ENCODE assay signal across 8 mouse cellular contexts in the genomic region with DNA sequence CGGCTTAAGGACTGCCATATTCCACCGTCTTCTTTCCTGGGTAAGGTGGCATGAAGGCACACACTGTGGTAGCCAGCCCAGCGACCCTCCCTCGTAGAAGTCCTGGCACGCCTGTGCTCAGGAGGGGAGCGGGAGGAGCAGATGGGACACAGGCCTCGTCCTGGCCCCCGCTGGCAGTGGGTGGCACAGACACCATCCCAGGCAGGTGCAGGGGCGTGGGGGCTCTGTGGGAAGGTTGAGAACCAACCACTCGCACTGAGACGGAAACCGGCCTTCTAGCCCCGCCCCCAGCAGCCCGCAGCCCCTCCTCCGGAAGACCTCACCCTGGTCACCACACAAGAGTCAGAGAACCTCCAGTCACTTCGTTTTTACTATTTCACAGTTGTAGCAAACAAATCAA. TPM values are rescaled to one million over a fixed set of nuclear protein-coding genes. Genes with fewer than 3 reads are reported as not detected.
A peak's percentile ranks its signal among the peaks of the same experiment; 100 is the strongest.
DNase-seq lines count a peak whose midpoint lies in the region; ATAC-seq and TF ChIP-seq lines count a peak whose summit lies in the region.

No protein-coding gene starts in this region.

- H3K36me3 ChIP-seq in kidney, adult 2 months (ENCODE audit: control insufficient read depth, insufficient read depth, low read length) = peaks cover 7% of the 10 kb centered on the region
- H3K36me3 ChIP-seq in limb, embryonic 15.5 days = peaks cover 42% of the 10 kb centered on the region
- peaks cover 42% of the 10 kb centered on the region for H3K36me3 ChIP-seq in midbrain, embryonic 13.5 days
- peaks cover 19% of the 10 kb centered on the region for H3K36me3 ChIP-seq in stomach, embryonic 16.5 days (ENCODE audit: control insufficient read depth, insufficient read depth, low read length)

- TF ChIP-seq CTCF in kidney, adult 2 months (conservative IDR thresholded peaks at IDR 0.05; ENCODE audit: insufficient read depth, insufficient read length, low read depth, low read length) = no peak

- H3K4me2 ChIP-seq in limb, embryonic 15.5 days = peak overlapping the region; percentile 47
- H3K4me2 ChIP-seq in midbrain, embryonic 13.5 days (replicated peaks) = peak overlapping the region; percentile 56
- H3K4me2 ChIP-seq in stomach, embryonic 16.5 days (ENCODE audit: low read depth, low read length) = peak overlapping the region; percentile 46

- H3K4me1 ChIP-seq in kidney, adult 2 months (ENCODE audit: control insufficient read depth, insufficient read depth, low read length) = 0 out of 2 replicates have a peak, but pooled peaks cover 3% of the 10 kb centered on the region
- peaks cover 27% of the 10 kb centered on the region for H3K4me1 ChIP-seq in limb, embryonic 15.5 days
- peaks cover 16% of the 10 kb centered on the region for H3K4me1 ChIP-seq in midbrain, embryonic 13.5 days (replicated peaks)
- peaks cover 23% of the 10 kb centered on the region for H3K4me1 ChIP-seq in stomach, embryonic 16.5 days (ENCODE audit: control insufficient read depth, insufficient read depth, low read length)

- ATAC-seq in common myeloid progenitor, adult 5-6 weeks (replicated peaks; ENCODE audit: low read depth, poor library complexity, severe bottlenecking) = peak; percentile 45
- ATAC-seq in limb, embryonic 15.5 days (ENCODE audit: insufficient number of reproducible peaks, low FRiP score, low TSS enrichment, low read depth) = no peak
- ATAC-seq in midbrain, embryonic 13.5 days = peak; percentile 64
- ATAC-seq in stomach, embryonic 16.5 days (ENCODE audit: insufficient read depth, low FRiP score) = peak; percentile 53

- H3K9me3 ChIP-seq in limb, embryonic 15.5 days = no peaks in the 10 kb centered on the region
- H3K9me3 ChIP-seq in midbrain, embryonic 13.5 days = no peaks in the 10 kb centered on the region
- H3K9me3 ChIP-seq in stomach, embryonic 16.5 days (replicated peaks; ENCODE audit: control insufficient read depth, low read length) = no peaks in the 10 kb centered on the region

- 23% methylated on average over 16 of the region's 16 CpGs for WGBS in kidney, adult 2 months
- WGBS in limb, embryonic 15.5 days = 8% methylated on average over 16 of the region's 16 CpGs
- 12% methylated on average over 16 of the region's 16 CpGs for WGBS in midbrain, embryonic 13.5 days
- 10% methylated on average over 16 of the region's 16 CpGs for WGBS in stomach, embryonic 16.5 days

- no peak overlapping the region for H3K9ac ChIP-seq in limb, embryonic 15.5 days
- peak overlapping the region; percentile 58 for H3K9ac ChIP-seq in midbrain, embryonic 13.5 days (replicated peaks)
- H3K9ac ChIP-seq in stomach, embryonic 16.5 days (ENCODE audit: low read length) = peak overlapping the region; percentile 69

- intact Hi-C loops in heart, postnatal 10 days (cut with DNase I) = no loop called here

- TF ChIP-seq POLR2A in kidney, adult 2 months (IDR thresholded peaks at IDR 0.05; ENCODE audit: low read depth, low read length) = no peak

- H3K4me3 ChIP-seq in kidney, adult 2 months (ENCODE audit: insufficient read depth, low read depth, low read length) = no peak overlapping the region
- H3K4me3 ChIP-seq in limb, embryonic 15.5 days = peak overlapping the region; percentile 22
- H3K4me3 ChIP-seq in midbrain, embryonic 13.5 days (replicated peaks) = peak overlapping the region; percentile 25
- H3K4me3 ChIP-seq in stomach, embryonic 16.5 days (replicated peaks; ENCODE audit: low read length) = peak overlapping the region; percentile 39

- no peaks in the 10 kb centered on the region for H3K27me3 ChIP-seq in kidney, adult 2 months (replicated peaks; ENCODE audit: control insufficient read depth, insufficient read depth, low read length)
- H3K27me3 ChIP-seq in limb, embryonic 15.5 days = no peaks in the 10 kb centered on the region
- H3K27me3 ChIP-seq in midbrain, embryonic 13.5 days = no peaks in the 10 kb centered on the region
- no peaks in the 10 kb centered on the region for H3K27me3 ChIP-seq in stomach, embryonic 16.5 days (ENCODE audit: control insufficient read depth, insufficient read depth, low read length)

- DNase-seq in kidney, adult 2 months = peak; percentile 45
- no peak for DNase-seq in kidney, adult 9 months
- DNase-seq in heart, postnatal 10 days = peak; percentile 60 to 62
- no peak for DNase-seq in layer of hippocampus, postnatal 14 days (ENCODE audit: low spot score in 2 of 2)

- H3K27ac ChIP-seq in kidney, adult 2 months (ENCODE audit: insufficient read depth, low read depth, low read length) = peak overlapping the region; percentile 16; the same call in 1 of the 2 replicates
- peak overlapping the region; percentile 83 for H3K27ac ChIP-seq in limb, embryonic 15.5 days
- H3K27ac ChIP-seq in midbrain, embryonic 13.5 days = 0 out of 2 replicates have a peak overlapping the region, but pooled peaks have one; percentile 8
- peak overlapping the region; percentile 95 for H3K27ac ChIP-seq in stomach, embryonic 16.5 days (ENCODE audit: low read length)

RNA-seq across cellular contexts. Expression of gene Unc13d, which starts 0.5 kb away (rescaled TPM):
- polyA plus RNA-seq in kidney, adult 2 months (2012; rRNA removed) = 1.1 and 2.4 TPM in 2 replicates
- 29.7 and 29.9 TPM in 2 replicates for total RNA-seq in common myeloid progenitor, adult 5-6 weeks (2017)
- 1 to 10 TPM in 1 of 2 experiments, under 1 TPM in 1; 0.52 to 1.0 TPM for total RNA-seq in heart, postnatal 10 days (2021)
- 6.5 and 8.8 TPM in 2 replicates for polyA plus RNA-seq in limb, embryonic 15.5 days (2015; fragmentation: Nextera tagmentation; extraction: Ambion mirVana)
- polyA plus RNA-seq in midbrain, embryonic 13.5 days (2015; fragmentation: Nextera tagmentation; extraction: Ambion mirVana) = 1.2 TPM in 2 replicates
- polyA plus RNA-seq in stomach, embryonic 16.5 days (2015; fragmentation: Nextera tagmentation; extraction: Ambion mirVana) = 8.3 and 9.9 TPM in 2 replicates
- total RNA-seq in layer of hippocampus, postnatal 14 days (2021) = 1 to 10 TPM; 1.3 to 2.1 TPM

RNA-seq across cellular contexts. Expression of gene Wbp2, which starts 8.6 kb away (rescaled TPM):
- 391 and 392 TPM in 2 replicates for polyA plus RNA-seq in kidney, adult 2 months (2012; rRNA removed)
- total RNA-seq in common myeloid progenitor, adult 5-6 weeks (2017) = 26.2 and 32.7 TPM in 2 replicates
- total RNA-seq in heart, postnatal 10 days (2021) = 10 to 100 TPM; 96.6 to 99.5 TPM
- polyA plus RNA-seq in limb, embryonic 15.5 days (2015; fragmentation: Nextera tagmentation; extraction: Ambion mirVana) = 61.6 and 75.5 TPM in 2 replicates
- 128 and 132 TPM in 2 replicates for polyA plus RNA-seq in midbrain, embryonic 13.5 days (2015; fragmentation: Nextera tagmentation; extraction: Ambion mirVana)
- polyA plus RNA-seq in stomach, embryonic 16.5 days (2015; fragmentation: Nextera tagmentation; extraction: Ambion mirVana) = 81.8 and 98.6 TPM in 2 replicates
- total RNA-seq in layer of hippocampus, postnatal 14 days (2021) = 100 to 1,000 TPM; 287 to 295 TPM

RNA-seq across cellular contexts. Expression of gene Unk, which starts 48.1 kb away (rescaled TPM):
- 22.1 and 28.1 TPM in 2 replicates for polyA plus RNA-seq in kidney, adult 2 months (2012; rRNA removed)
- 15.8 and 28.5 TPM in 2 replicates for total RNA-seq in common myeloid progenitor, adult 5-6 weeks (2017)
- total RNA-seq in heart, postnatal 10 days (2021) = 10 to 100 TPM; 16.3 to 17.0 TPM
- polyA plus RNA-seq in limb, embryonic 15.5 days (2015; fragmentation: Nextera tagmentation; extraction: Ambion mirVana) = 34.7 and 35.1 TPM in 2 replicates
- polyA plus RNA-seq in midbrain, embryonic 13.5 days (2015; fragmentation: Nextera tagmentation; extraction: Ambion mirVana) = 41.1 and 43.7 TPM in 2 replicates
- 26.4 and 26.9 TPM in 2 replicates for polyA plus RNA-seq in stomach, embryonic 16.5 days (2015; fragmentation: Nextera tagmentation; extraction: Ambion mirVana)
- 10 to 100 TPM; 22.0 to 25.3 TPM for total RNA-seq in layer of hippocampus, postnatal 14 days (2021)

RNA-seq across cellular contexts. Expression of gene Trim47, which starts 48.8 kb away (rescaled TPM):
- polyA plus RNA-seq in kidney, adult 2 months (2012; rRNA removed) = 34.9 and 39.6 TPM in 2 replicates
- total RNA-seq in common myeloid progenitor, adult 5-6 weeks (2017) = 5.8 and 11.3 TPM in 2 replicates
- total RNA-seq in heart, postnatal 10 days (2021) = 10 to 100 TPM; 43.3 to 49.7 TPM
- polyA plus RNA-seq in limb, embryonic 15.5 days (2015; fragmentation: Nextera tagmentation; extraction: Ambion mirVana) = 31.2 and 42.4 TPM in 2 replicates
- 2.0 and 3.4 TPM in 2 replicates for polyA plus RNA-seq in midbrain, embryonic 13.5 days (2015; fragmentation: Nextera tagmentation; extraction: Ambion mirVana)
- 22.7 and 23.1 TPM in 2 replicates for polyA plus RNA-seq in stomach, embryonic 16.5 days (2015; fragmentation: Nextera tagmentation; extraction: Ambion mirVana)
- 1 to 10 TPM; 5.7 to 7.8 TPM for total RNA-seq in layer of hippocampus, postnatal 14 days (2021)

RNA-seq across cellular contexts. Expression of gene H3f3b, which starts 50.5 kb away (rescaled TPM):
- polyA plus RNA-seq in kidney, adult 2 months (2012; rRNA removed) = 135 and 150 TPM in 2 replicates
- total RNA-seq in common myeloid progenitor, adult 5-6 weeks (2017) = 867 and 869 TPM in 2 replicates
- total RNA-seq in heart, postnatal 10 days (2021) = 100 to 1,000 TPM; 338 to 393 TPM
- 1,660 and 1,740 TPM in 2 replicates for polyA plus RNA-seq in limb, embryonic 15.5 days (2015; fragmentation: Nextera tagmentation; extraction: Ambion mirVana)
- polyA plus RNA-seq in midbrain, embryonic 13.5 days (2015; fragmentation: Nextera tagmentation; extraction: Ambion mirVana) = 2,611 and 2,977 TPM in 2 replicates
- polyA plus RNA-seq in stomach, embryonic 16.5 days (2015; fragmentation: Nextera tagmentation; extraction: Ambion mirVana) = 1,496 and 1,592 TPM in 2 replicates
- 100 to 1,000 TPM; 338 to 355 TPM for total RNA-seq in layer of hippocampus, postnatal 14 days (2021)

Comparison
In these comparisons a context has a peak if more than half of its experiments do, and no peak if none do; other contexts are left out.
1. DNase-seq: peak in kidney, adult 2 months (single experiment) and heart, postnatal 10 days (2 of 2); none in kidney, adult 9 months (single experiment) and layer of hippocampus, postnatal 14 days (0 of 2).
2. H3K27ac ChIP-seq: peak in every context shown above with its lines; median percentile 95 in stomach, embryonic 16.5 days; 83 in limb, embryonic 15.5 days; 16 in kidney, adult 2 months; 8 in midbrain, embryonic 13.5 days.
3. Peak in every context shown above with its lines, with median percentiles within 50 percentile points of each other: H3K4me2 ChIP-seq.